Mouse (Mus musculus) spleen, adult 12 weeks (tissue): Measurements from ENCODE around the gene Padi2.

Experiments
- DNase-seq: peaks from one replicate; pipeline ENCODE4 v3.0.0; 2022; ENCODE audit warnings: low spot score

Gene Padi2

DNA sequence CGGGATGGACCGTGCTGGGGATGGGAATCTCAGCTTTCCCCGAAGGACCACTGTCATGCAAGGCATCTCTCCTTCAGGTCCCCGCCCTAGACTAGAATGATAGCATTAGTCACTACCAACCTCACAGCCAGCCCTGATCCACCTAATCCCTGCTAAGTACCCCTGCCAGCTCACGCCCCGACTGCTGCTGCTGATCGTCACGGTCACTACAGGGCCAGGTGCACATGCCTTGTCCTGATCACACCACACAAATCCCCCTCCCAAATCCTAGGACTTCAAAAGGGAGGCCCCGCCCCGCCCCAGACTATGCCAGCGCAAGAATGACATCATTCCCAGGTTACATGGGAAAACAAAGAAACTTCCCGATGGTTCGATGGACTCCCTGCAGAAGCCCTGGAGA, 24.4 kb upstream of the Padi2 start:
- no peak for DNase-seq

DNA sequence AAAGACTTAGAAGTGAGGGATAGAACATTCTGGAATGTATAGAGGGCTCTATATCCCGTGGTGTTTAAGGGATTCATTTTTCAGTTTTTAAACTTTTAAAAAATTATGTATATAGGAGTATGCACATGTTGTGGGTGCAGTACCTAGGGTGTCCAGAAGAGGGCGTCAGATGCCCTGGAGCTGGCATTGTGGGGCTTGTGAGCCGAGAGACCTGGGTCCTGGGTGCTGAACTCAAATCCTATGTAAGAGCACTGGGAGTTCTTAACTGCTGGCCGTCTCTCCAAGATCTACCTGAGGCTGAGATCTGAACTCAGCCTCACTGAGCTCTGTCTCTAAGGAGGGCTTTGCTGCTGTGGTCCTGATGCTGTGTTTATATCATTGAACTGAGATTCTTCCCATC, 23.8 kb upstream of the Padi2 start:
- DNase-seq, result no peak

GRCm38 (mm10) chr4:140882981-140883380, 23.2 kb upstream of the Padi2 start:
- no peak for DNase-seq

DNA sequence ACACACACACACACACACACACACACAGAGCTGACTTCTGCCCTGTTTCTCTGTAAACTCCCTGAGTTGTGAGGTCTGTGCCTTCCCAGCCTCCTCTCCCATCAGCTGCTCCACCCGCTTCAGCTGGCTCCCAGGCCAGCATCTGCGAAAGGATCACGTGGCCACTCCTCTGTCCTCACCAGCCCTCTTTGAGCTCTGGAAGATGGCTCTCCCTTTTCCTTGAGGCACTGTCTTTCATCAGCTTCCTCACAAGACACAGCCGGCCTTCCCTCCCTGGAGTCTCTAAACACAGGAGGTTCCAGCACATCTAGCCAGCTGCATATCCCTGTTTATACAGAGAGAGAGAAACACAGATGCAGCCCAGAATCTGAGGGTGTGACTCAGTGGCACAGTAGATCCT, 22.3 kb upstream of the Padi2 start:
- no peak for DNase-seq

- no peak for DNase-seq
These were observed 14.5 kb upstream of the Padi2 start for GRCm38 (mm10) chr4:140891525-140892162.

GRCm38 (mm10) chr4:140892163-140892530, 14.0 kb upstream of the Padi2 start:
- no peak for DNase-seq

DNA sequence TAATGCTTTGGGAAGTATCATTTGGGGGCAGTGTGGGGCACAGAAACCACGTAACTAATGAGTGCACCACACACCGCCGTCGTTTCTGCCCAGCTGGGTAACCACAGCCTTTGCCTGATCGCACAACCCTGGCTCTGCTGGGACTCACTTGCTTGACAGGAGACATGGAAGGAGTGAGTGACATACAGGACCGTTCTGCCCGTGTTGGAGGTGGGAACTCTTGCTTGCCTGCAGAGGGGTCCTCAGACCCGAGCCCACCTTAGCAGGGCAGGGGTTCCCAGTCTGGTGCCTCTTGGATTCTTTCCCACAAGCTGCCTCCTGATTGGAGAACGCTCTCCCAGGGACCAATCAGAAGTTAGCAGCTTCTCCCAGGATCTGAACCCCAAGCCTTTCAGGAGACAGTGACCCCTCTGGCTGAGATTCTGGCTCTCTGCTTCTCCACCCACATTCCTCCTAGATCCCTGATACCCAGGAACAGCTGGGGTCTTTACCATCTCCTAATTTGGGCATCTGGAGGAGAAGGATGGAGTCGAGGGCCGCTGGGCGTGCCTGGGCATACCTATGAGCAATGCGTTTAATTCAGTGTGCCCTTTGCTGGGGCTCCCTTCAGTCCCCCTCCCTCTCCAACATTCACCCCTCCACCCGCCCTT, 1.2 kb upstream of the Padi2 start:
- DNase-seq, result no peak

- no peak for DNase-seq
These were observed 695 bp upstream of the Padi2 start for GRCm38 (mm10) chr4:140905426-140905871.

GRCm38 (mm10) chr4:140906827-140907280, 710 bp downstream of the Padi2 start:
- no peak for DNase-seq

DNA sequence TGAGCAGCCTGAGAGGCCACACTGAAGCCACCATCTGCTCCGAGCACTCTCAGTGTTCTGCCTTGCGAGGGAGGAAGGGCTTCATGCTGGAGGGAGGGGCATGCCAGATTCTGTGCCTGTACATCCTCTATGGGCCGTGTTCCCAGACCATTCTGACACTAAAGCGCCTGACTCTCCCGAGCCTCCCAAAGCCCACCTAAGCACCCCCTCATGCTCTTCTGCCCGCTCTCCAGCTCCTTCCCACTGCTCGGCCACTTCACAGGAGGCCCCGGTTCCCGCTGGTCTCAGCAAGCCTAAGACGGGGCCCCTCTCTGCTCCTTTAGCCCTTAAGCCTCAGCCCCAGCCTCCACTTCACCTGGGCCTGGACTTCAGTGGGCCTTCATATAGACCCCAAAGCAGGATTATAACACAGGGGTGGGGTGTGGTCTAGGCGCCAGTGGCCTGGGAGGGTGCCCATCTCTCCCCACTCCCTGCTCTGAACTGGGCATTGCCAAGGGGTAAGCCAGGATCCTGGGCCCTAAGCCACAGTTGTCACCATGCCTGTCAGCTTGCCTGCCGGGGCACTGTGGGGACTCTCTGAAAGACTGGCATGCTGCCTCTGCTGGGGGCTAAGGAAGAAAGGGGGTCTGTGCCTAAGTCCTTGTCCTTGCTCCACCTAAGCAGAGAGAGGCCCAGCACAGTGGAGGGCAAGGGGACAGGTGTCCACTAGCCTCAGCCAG, 1.3 kb downstream of the Padi2 start:
- no peak for DNase-seq

DNA sequence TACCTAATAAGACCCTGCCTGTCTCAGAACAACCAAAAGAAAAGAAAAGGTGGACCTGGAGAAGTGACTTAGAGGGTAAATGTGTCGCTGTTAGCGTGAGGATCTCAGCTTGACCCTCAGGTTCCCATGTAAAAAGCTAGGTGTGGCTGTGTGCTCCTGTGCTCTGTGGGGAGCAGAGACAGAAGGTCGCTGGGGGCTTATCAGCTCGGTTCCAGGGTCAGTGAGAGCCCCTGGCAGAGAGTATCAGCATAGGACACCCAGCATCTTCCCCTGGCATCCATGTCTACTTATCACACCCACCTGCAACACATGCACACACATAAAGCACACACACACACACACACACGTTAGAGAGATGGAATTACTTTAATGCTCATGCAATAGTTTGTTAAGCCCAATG, 2.5 kb downstream of the Padi2 start:
- no peak for DNase-seq

- DNase-seq, result no peak
These were observed 3.4 kb downstream of the Padi2 start for GRCm38 (mm10) chr4:140909536-140909935.

DNA sequence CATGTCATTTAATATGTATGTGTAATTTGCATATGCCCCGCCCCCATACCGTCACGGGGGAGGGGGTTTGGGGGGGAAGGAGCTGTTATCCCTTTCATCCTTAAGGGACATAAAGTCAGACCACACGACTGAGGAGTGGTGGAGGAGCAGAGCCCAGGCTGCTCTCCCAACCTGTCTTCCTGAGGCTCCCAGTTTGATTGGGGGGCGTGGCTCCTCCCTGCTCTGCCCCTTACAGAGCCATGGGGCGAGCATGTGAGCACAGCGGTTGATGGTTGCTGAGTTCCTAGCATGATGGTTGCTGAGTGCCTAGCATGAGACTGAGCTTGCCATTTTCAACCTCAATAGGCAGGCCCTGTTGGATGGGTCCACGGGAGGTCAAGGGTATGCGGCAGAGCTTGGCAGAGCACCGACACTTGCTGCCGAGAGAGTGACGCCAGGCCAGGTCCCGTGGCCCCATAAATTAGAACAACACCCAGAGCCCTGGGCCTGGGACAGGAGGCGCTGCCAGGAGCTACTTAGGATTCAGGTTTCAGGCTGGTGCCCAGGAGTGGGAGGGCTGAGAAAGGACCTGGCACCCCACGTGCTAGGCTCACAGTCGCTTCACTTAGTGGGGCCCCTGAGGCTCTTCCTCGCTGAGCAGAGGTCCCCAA, 4.6 kb downstream of the Padi2 start:
- DNase-seq, result no peak

GRCm38 (mm10) chr4:140911416-140911815, 5.3 kb downstream of the Padi2 start:
- no peak for DNase-seq

DNA sequence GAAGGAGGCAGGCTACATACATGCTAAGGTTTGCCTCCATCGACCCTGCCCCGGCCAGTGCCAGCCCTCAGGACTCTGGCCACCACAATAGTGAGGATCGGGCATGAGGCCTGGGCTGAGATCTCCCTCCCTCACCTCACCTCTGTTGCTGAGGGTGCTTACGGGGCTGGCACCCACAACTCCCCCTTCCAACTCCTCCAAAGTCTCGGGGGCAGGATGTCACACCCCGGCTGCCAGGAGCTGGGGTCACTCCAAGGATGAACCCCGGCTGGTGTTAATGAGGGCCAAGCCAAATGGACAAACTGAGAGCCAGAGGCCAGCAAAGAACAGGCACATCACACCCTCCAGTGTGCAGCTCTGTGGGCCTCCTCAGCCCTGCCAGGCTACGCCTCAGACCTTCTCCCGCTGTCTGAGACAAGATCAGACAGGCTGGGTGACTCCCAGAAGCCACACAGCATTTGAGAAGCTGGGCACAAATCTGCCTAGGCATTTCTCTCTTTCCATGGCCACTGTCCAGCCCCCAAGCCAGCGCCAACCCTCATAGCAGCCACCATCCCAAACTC, 6.2 kb downstream of the Padi2 start:
- DNase-seq, result no peak

- DNase-seq, result no peak
These were observed 7.4 kb downstream of the Padi2 start for GRCm38 (mm10) chr4:140913565-140913964.

GRCm38 (mm10) chr4:140914731-140915131, 8.6 kb downstream of the Padi2 start:
- DNase-seq, result no peak

DNA sequence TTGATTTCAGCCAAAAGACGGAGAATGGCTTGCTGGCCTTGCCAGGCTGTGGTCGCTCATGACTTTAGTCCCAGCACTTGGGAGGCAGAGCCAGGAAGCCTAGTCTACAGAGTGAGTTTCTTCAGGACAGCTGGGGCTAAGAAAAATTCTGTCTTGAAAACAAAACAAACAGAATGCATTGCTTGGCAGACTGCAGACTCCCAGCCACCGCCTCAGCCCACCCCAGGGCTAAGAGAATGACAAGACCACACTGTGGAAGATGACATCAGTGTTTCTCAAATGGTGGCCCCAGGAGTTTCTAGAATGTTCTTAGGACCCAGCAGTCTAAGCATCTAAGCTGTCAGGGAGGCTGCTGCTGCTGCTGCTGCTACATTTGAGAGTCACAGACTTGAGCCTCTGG, 9.1 kb downstream of the Padi2 start:
- no peak for DNase-seq

- DNase-seq, result no peak
These were observed 10.2 kb downstream of the Padi2 start for GRCm38 (mm10) chr4:140916296-140916695.

- no peak for DNase-seq
These were observed 11.3 kb downstream of the Padi2 start for GRCm38 (mm10) chr4:140917451-140917850.

GRCm38 (mm10) chr4:140919974-140920836, 14.1 kb downstream of the Padi2 start:
- DNase-seq, result no peak
